Mouse (Mus musculus) liver, embryonic 14.5 days (tissue): ENCODE data around the gene Cnp. TPM values are rescaled to one million over a fixed set of nuclear protein-coding genes. Genes with fewer than 3 reads are reported as not detected.

Experiments
- ATAC-seq: fragments of 200-750 bp; cut with Nextera tagmentation; 2 replicates; pipeline ENCODE4 v1.8.0; 2017; ENCODE audit warnings: moderate number of reproducible peaks, mild to moderate bottlenecking, moderate library complexity; ENCODE audit not compliant: insufficient read depth
- DNase-seq, 3 experiments: peaks; one replicate each; pipeline ENCODE4 v3.0.0-alpha.2; 2012 to 2013; ENCODE audit warnings: low read depth in 3 of 3, low spot score in 3 of 3
- H3K27ac ChIP-seq: fragments of 300-500 bp; sonication (generic); 2 replicates; pipeline ENCODE4 v1.5.1; 2014; ENCODE audit warnings: moderate library complexity, mild to moderate bottlenecking, control low read depth, inconsistent platforms
- H3K27me3 ChIP-seq: fragments of 300-500 bp; sonication (generic); 2 replicates; pipeline ENCODE4 v1.6.1; 2014; ENCODE audit warnings: mild to moderate bottlenecking, low read length, moderate library complexity; ENCODE audit not compliant: control insufficient read depth, insufficient read depth
- H3K36me3 ChIP-seq: fragments of 300-500 bp; sonication (generic); replicated peaks from 2 replicates; pipeline ENCODE4 v1.6.1; 2014; ENCODE audit warnings: low read depth; ENCODE audit not compliant: control insufficient read depth, insufficient read depth
- H3K4me1 ChIP-seq, 2 experiments: fragments of 200-500 bp in 1 of 2; fragments of 300-500 bp in 1 of 2; sonication (generic) in 1 of 2; replicated peaks; 2 replicates each; pipeline ENCODE4 v1.6.1; 2012 to 2014; ENCODE audit warnings: antibody characterized with exemption in 1 of 2, inconsistent platforms in 1 of 2, low read length in 1 of 2; ENCODE audit not compliant: control insufficient read depth in 2 of 2, insufficient read depth in 2 of 2
- H3K4me2 ChIP-seq: fragments of 300-500 bp; sonication (generic); 2 replicates; pipeline ENCODE4 v1.6.1; 2014; ENCODE audit warnings: low read depth, mild to moderate bottlenecking, control low read depth, moderate library complexity
- H3K4me3 ChIP-seq, 2 experiments: fragments of 200-500 bp in 1 of 2; fragments of 300-500 bp in 1 of 2; sonication (generic) in 1 of 2; 2 replicates each; pipeline ENCODE4 v1.5.1; 2012 to 2014; ENCODE audit warnings: low read depth in 2 of 2, low read length in 2 of 2, mild to moderate bottlenecking in 2 of 2, control low read depth in 1 of 2, inconsistent platforms in 1 of 2, moderate library complexity in 1 of 2; ENCODE audit not compliant: insufficient read depth in 1 of 2
- H3K9ac ChIP-seq: fragments of 300-500 bp; sonication (generic); replicated peaks from 2 replicates; pipeline ENCODE4 v1.6.1; 2014; ENCODE audit warnings: mild to moderate bottlenecking, control low read depth, moderate library complexity
- H3K9me3 ChIP-seq: fragments of 300-500 bp; sonication (generic); 2 replicates; pipeline ENCODE4 v1.6.1; 2016; ENCODE audit warnings: low read length, mixed read lengths; ENCODE audit not compliant: control insufficient read depth
- CTCF ChIP-seq: IDR thresholded peaks from 2 replicates; pipeline ENCODE4 v1.5.1; 2016; ENCODE audit warnings: antibody characterized with exemption, low read depth, control low read depth
- EP300 ChIP-seq: IDR thresholded peaks from 2 replicates; pipeline ENCODE4 v1.6.1; 2016; ENCODE audit warnings: antibody characterized with exemption, low read depth
- WGBS: fragments of 180-500 bp; shearing (Covaris S2); extraction: QIAGEN DNeasy Blood & Tissue Kit; methylation state at CpG from one replicate; pipeline ENCODE4 v1.1.7; 2014; ENCODE audit not compliant: insufficient replicate concordance; 5-methylcytosine and 5-hydroxymethylcytosine counted together
- polyA plus RNA-seq, 2 experiments: library from polyadenylated mRNA; depleted of rRNA in 1 of 2; stranded (reverse) in 1 of 2; unstranded in 1 of 2; fragments of >200 nt; fragmentation: Nextera tagmentation in 1 of 2; extraction: Ambion mirVana in 1 of 2; gene quantifications; 2 replicates each; pipeline versions ENCODE4 v1.2.1 to v1.2.3; 2012 to 2014

Cnp gene
- polyA plus RNA-seq, 2 experiments, result 6.3 to 10.0 TPM

DNA sequence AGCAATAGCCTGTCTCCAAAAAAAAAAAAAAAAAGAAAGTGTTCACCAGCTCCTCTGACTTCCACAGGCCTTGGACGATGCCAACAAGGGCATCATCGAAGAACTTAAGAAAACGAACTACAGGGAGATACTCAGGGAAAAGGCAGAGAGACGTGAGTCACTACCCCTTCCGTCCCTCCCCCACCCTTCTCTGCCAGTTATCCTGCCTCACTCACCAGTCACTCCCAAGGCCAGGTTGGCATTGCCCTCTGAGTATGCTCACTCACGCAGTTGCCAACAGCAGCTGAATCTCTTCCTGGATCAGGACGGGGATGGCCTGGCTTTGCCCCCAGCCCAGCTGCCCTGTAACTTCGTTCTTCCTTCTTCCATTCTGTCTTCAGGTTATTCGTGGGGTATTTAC lies 4.9 kb upstream of the Cnp start:
- Histone ChIP-seq H3K9me3 (no peaks in the 10 kb centered on the region), H3K36me3 (no peaks in the 10 kb centered on the region), H3K4me1 (peaks cover 0 to 5% of the 10 kb centered on the region in 2 experiments; a peak in 2 of 4 replicates), H3K9ac (no peak overlapping the region), H3K27ac (no peak overlapping the region), H3K4me3 (no peak overlapping the region), H3K27me3 (no peaks in the 10 kb centered on the region), H3K4me2 (no peak overlapping the region)
- DNase-seq (no peak), ATAC-seq (no peak)
- WGBS, result 50% methylated on average over 9 of the region's 9 CpGs
- TF ChIP-seq CTCF (no peak), EP300 (no peak)

DNA sequence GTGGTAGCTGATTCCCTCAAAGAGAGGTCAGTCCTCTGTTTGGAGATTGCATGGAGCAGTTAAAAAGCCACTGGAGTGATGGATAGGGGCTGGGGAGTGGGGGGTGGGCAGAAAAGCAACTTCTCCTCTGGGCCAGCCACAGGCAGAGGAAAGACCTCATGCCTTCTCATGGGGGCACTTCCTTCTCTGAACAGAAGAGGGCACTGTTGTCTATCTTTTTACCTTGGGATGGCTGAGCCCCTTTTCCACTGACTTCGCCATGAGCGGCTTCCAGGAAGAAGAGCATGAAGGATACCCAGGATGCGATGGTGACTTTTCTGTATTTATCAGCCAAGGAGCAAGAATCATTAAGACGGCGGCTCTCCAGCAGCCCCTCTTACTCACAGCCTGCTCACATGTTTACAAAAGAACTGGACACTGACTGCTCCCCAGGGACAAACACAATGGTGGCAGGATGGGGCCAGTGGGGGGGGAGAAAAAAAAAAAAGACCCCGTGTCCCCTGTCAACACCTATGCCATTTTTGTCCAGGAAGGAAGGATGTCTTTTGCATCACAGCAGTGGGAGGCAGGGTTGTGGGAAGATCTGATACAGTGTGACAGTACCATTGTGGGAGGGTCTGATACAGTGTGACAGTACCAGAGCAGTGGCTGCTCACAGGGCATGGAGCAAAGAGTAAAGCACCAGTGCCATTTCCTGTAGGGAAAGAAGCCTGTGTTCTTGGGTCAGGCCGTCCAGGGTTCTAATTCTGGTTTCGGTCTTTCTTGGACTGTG lies 4.1 kb upstream of the Cnp start:
- H3K4me1 ChIP-seq, result peaks cover 4 to 10% of the 10 kb centered on the region in 2 experiments; a peak in 3 of 4 replicates
- no peaks in the 10 kb centered on the region for H3K27me3 ChIP-seq
- no peaks in the 10 kb centered on the region for H3K9me3 ChIP-seq
- no peak overlapping the region for H3K4me3 ChIP-seq
- no peak for TF ChIP-seq EP300
- peak; percentile 85 for TF ChIP-seq CTCF
- peak overlapping the region; percentile 37 for H3K4me2 ChIP-seq
- no peaks in the 10 kb centered on the region for H3K36me3 ChIP-seq
- ATAC-seq (no peak), DNase-seq (peak; percentile 30 to 51 (median 33))
- no peak overlapping the region for H3K27ac ChIP-seq
- WGBS, result 8% methylated on average over 8 of the region's 8 CpGs
- no peak overlapping the region for H3K9ac ChIP-seq

DNA sequence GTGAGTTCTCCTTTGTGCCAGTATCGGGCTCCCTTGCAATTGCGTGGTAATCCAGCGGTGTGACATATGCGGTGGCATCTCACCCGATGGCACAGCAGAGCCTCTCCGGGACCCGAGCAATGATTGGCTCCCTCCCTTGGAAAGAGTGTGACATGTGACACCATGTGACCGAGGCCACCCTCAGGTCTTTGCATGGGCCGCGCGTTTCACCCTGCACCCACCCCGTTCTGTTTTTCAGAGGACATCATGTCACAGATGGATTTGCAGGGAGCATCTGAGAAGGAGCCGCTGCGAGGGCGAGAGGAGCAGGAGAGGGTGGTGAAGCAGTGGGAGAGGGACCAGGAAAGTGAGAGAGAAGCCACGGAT lies 3.5 kb upstream of the Cnp start:
- DNase-seq (no peak), ATAC-seq (no peak)
- H3K4me1 ChIP-seq, result peaks cover 6 to 13% of the 10 kb centered on the region in 2 experiments; a peak in 3 of 4 replicates
- TF ChIP-seq CTCF (no peak), EP300 (no peak)
- no peaks in the 10 kb centered on the region for H3K27me3 ChIP-seq
- WGBS, result 10% methylated on average over 16 of the region's 16 CpGs
- no peak overlapping the region for H3K4me3 ChIP-seq
- H3K4me2 ChIP-seq, result peak overlapping the region; percentile 37
- no peaks in the 10 kb centered on the region for H3K36me3 ChIP-seq
- H3K27ac ChIP-seq, result no peak overlapping the region
- no peaks in the 10 kb centered on the region for H3K9me3 ChIP-seq
- H3K9ac ChIP-seq, result no peak overlapping the region

DNA sequence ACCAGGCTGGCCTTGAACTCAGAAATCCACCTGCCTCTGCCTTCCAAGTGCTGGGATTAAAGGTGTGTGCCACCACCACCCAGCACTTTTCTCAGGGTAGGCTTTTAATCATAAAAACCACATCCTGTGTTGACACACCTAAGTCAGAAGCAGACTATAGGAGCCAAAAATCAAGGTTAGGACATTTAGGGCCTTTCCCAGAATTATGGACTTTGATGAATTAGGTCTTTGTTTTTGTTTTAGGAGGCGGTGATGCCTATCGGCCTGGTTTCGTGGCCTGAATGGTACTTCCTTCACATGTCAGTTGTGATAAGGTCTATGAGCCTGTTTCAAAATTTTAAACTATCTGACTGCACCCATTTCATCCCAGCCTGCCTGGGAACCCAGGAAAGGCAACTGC lies 516 bp upstream of the Cnp start:
- H3K27ac ChIP-seq, result no peak overlapping the region

DNA sequence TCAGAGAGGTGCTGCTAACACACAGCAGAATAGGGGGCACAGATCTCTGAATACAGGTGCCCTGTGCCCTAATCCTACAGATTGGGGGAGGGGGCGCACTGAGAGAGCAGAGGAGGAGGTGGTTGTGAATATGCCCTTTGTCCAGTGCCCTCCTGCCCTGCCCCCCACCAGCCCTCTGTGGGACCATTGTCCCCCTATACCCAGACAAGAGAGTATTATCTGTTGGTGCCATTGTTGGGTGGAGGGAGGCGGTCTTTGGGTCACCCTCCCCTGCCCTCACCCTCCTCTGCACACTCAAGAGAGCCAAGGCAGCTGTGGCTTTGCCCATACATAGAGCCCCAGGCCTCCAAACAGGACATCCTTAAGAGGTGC lies 766 bp downstream of the Cnp start:
- H3K9ac ChIP-seq, result peak overlapping the region; percentile 63
- peak overlapping the region; percentile 69 to 71 for H3K4me3 ChIP-seq
- peaks cover 6 to 13% of the 10 kb centered on the region in 2 experiments; a peak in 3 of 4 replicates for H3K4me1 ChIP-seq
- H3K4me2 ChIP-seq, result peak overlapping the region; percentile 78
- H3K9me3 ChIP-seq, result no peaks in the 10 kb centered on the region
- ATAC-seq (peak; percentile 36; the same call in 1 of the 2 replicates), DNase-seq (no peak)
- H3K27me3 ChIP-seq, result no peaks in the 10 kb centered on the region
- no peak overlapping the region for H3K27ac ChIP-seq
- H3K36me3 ChIP-seq, result no peaks in the 10 kb centered on the region; the same call in 1 of the 2 replicates
- WGBS, result 16% methylated on average over 2 of the region's 2 CpGs
- no peak for TF ChIP-seq EP300
- TF ChIP-seq CTCF, result no peak

More for the DNA sequence above, 516 bp upstream of the Cnp start:
- Histone ChIP-seq H3K27me3 (no peaks in the 10 kb centered on the region), H3K9ac (no peak overlapping the region), H3K4me2 (peak overlapping the region; percentile 78), H3K9me3 (no peaks in the 10 kb centered on the region), H3K36me3 (no peaks in the 10 kb centered on the region), H3K4me1 (peaks cover 6 to 13% of the 10 kb centered on the region in 2 experiments; a peak in 3 of 4 replicates), H3K4me3 (peak overlapping the region; percentile 69 to 71)
- no peak for TF ChIP-seq CTCF
- TF ChIP-seq EP300, result no peak
- no peak for DNase-seq
- ATAC-seq, result no peak
- 33% methylated on average over 3 of the region's 3 CpGs for WGBS
